Mouse (Mus musculus) adrenal gland, postnatal 36 days (tissue): ENCODE measurements around the gene Rap1gap. TPM values are rescaled to one million over a fixed set of nuclear protein-coding genes. Genes with fewer than 3 reads are reported as not detected.

ENCODE experiments used
- DNase-seq, 2 experiments: peaks; one replicate each; pipeline ENCODE4 v3.0.0; 2021; ENCODE audit warnings: mixed read lengths in 1 of 2
- total RNA-seq, 2 experiments: library from RNA; stranded (reverse); gene quantifications; 2 replicates each; pipeline ENCODE4 v1.2.3; 2021

Rap1gap gene
- total RNA-seq, 2 experiments from 2014 or later: 102 to 123 TPM

- DNase-seq: no peak
These were observed 109.5 kb downstream of the Rap1gap start for GRCm38 (mm10) chr4:137774013-137774412.

GRCm38 (mm10) chr4:137774505-137774904, 110.0 kb downstream of the Rap1gap start:
- DNase-seq: no peak

- DNase-seq: no peak
These were observed 113.3 kb downstream of the Rap1gap start for GRCm38 (mm10) chr4:137777866-137778265.

GRCm38 (mm10) chr4:137778397-137779184, 114.1 kb downstream of the Rap1gap start:
- DNase-seq: no peak

Other genes starting within 250 kb of the Rap1gap start
- not detected for gene Cela3b, start 234.2 kb upstream of the Rap1gap start, total RNA-seq
- not detected for gene 1700013G24Rik, start 211.4 kb upstream of the Rap1gap start, total RNA-seq
- gene Hspg2, start 196.0 kb upstream of the Rap1gap start, total RNA-seq: 100 to 1,000 TPM; 141 to 263 TPM
- gene Ldlrad2, start 90.2 kb upstream of the Rap1gap start, total RNA-seq: not detected
- 100 to 1,000 TPM; 100 to 116 TPM for gene Usp48, start 71.0 kb upstream of the Rap1gap start, total RNA-seq
- gene Alpl, start 131.7 kb downstream of the Rap1gap start, total RNA-seq: 10 to 100 TPM in 1 of 2 experiments, 1 to 10 TPM in 1; 4.4 to 55.1 TPM
- 100 to 1,000 TPM; 256 to 280 TPM for gene Ece1, start 197.5 kb downstream of the Rap1gap start, total RNA-seq